Mouse (Mus musculus) neural tube, embryonic 14.5 days (tissue): ENCODE data around the gene Smyd5. TPM values are rescaled to one million over a fixed set of nuclear protein-coding genes. Genes with fewer than 3 reads are reported as not detected.

Experiments
- ATAC-seq: fragments of 200-750 bp; cut with Nextera tagmentation; 2 replicates; pipeline ENCODE4 v1.8.0; 2017; ENCODE audit warnings: low read depth, mild to moderate bottlenecking, moderate TSS enrichment, moderate library complexity
- H3K27ac ChIP-seq: fragments of 300-500 bp; sonication (generic); 2 replicates; pipeline ENCODE4 v1.5.1; 2014; ENCODE audit warnings: low read depth, mild to moderate bottlenecking, control low read depth, low read length, moderate library complexity, mixed read lengths
- H3K27me3 ChIP-seq: fragments of 300-500 bp; sonication (generic); 2 replicates; pipeline ENCODE4 v1.6.1; 2014; ENCODE audit warnings: low read length; ENCODE audit not compliant: control insufficient read depth, insufficient read depth
- H3K36me3 ChIP-seq: fragments of 300-500 bp; sonication (generic); 2 replicates; pipeline ENCODE4 v1.6.1; 2014; ENCODE audit warnings: low read length, mixed read lengths; ENCODE audit not compliant: control insufficient read depth, insufficient read depth
- H3K4me1 ChIP-seq: fragments of 300-500 bp; sonication (generic); 2 replicates; pipeline ENCODE4 v1.6.1; 2014; ENCODE audit warnings: low read length; ENCODE audit not compliant: control insufficient read depth, insufficient read depth
- H3K4me2 ChIP-seq: fragments of 300-500 bp; sonication (generic); 2 replicates; pipeline ENCODE4 v1.6.1; 2014; ENCODE audit warnings: mild to moderate bottlenecking, low read depth, low read length, control low read depth
- H3K4me3 ChIP-seq: fragments of 300-500 bp; sonication (generic); 2 replicates; pipeline ENCODE4 v1.5.1; 2014; ENCODE audit warnings: low read depth, low read length, control low read depth, mixed read lengths
- H3K9ac ChIP-seq: fragments of 300-500 bp; sonication (generic); replicated peaks from 2 replicates; pipeline ENCODE4 v1.6.1; 2014; ENCODE audit warnings: low read depth, mild to moderate bottlenecking, control low read depth, low read length, mixed read lengths
- H3K9me3 ChIP-seq: fragments of 300-500 bp; sonication (generic); 2 replicates; pipeline ENCODE4 v1.6.1; 2016; ENCODE audit warnings: low read length; ENCODE audit not compliant: control insufficient read depth
- WGBS: fragments of 180-500 bp; shearing (Covaris S2); extraction: QIAGEN DNeasy Blood & Tissue Kit; methylation state at CpG from one replicate; pipeline ENCODE4 v1.1.7; 2014; 5-methylcytosine and 5-hydroxymethylcytosine counted together
- polyA plus RNA-seq: library from polyadenylated mRNA; unstranded; fragments of >200 nt; fragmentation: Nextera tagmentation; extraction: Ambion mirVana; gene quantifications from 2 replicates; pipeline ENCODE4 v1.2.1, GENCODE M21; 2014

Smyd5 gene
- polyA plus RNA-seq = 58.8 and 67.0 TPM in 2 replicates

DNA sequence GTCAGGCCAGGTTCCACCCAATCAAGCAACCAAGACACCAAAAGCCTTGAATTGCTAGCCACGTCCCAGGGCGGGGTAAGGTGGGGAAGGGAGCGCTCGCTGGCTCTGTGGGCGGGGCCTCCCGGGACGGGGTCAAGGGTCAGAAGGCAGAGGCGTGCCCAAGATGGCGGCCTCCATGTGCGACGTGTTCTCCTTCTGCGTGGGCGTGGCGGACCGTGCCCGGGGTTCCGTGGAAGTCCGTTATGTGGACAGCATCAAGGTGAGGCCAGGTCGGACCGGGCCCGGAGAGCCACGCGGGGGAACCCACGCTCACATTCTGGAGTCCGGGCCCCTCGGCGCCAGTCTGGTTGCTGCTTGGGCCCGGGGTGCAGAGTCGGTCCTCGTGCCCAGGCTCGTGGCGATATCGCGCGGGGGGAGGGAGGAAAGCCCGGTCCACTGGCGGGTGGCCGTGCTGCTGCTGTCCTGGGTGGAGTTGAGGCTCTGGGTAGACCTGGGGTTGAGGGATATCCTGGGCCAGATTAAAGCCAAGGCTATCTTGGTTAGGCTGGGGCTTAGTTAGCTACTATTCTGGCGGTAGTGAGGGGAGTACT is at the start of gene Smyd5:
TSS of gene Smyd5 (plus strand) at position 148 of the 590 bp plus-strand sequence.
- WGBS = 0% methylated on average over 39 of the region's 39 CpGs
- ATAC-seq = peak; percentile 89
- H3K27me3 ChIP-seq = no peaks in the 10 kb centered on the region
- H3K4me1 ChIP-seq = peaks cover 6% of the 10 kb centered on the region; the same call in 1 of the 2 replicates
- H3K9ac ChIP-seq = peak within 1 kb of the TSS; percentile 55
- H3K4me2 ChIP-seq = peak within 1 kb of the TSS; percentile 86
- H3K36me3 ChIP-seq = no peaks in the 10 kb centered on the region
- no peaks in the 10 kb centered on the region for H3K9me3 ChIP-seq
- H3K27ac ChIP-seq = no peak within 1 kb of the TSS
- H3K4me3 ChIP-seq = peak within 1 kb of the TSS; percentile 54

DNA sequence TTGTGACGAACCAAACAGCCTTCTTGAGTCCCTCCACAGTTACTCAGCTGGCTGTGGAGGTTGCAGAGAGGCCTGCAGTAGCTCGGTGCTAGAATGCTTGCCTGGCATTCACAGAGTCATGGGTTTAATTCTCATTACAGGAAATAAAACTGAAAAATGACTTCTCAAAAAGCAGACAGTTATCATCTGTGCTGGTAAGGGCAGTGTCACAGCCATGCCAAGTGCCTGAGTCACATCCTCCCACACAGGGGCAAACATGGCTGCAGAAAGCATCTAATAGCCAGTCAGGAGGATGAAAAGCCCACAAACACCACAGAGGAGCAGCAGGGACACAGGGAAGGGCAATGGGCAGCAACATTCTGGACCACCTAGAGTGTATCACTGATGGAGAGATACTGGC is 49.0 kb upstream of the Smyd5 start:
- no peak overlapping the region for H3K9ac ChIP-seq
- H3K4me1 ChIP-seq = no peaks in the 10 kb centered on the region
- H3K27ac ChIP-seq = no peak overlapping the region
- no peak overlapping the region for H3K4me3 ChIP-seq
- no peak for ATAC-seq
- WGBS = 93% methylated on average over 2 of the region's 2 CpGs
- no peak overlapping the region for H3K4me2 ChIP-seq
- H3K9me3 ChIP-seq = no peaks in the 10 kb centered on the region
- H3K36me3 ChIP-seq = no peaks in the 10 kb centered on the region
- H3K27me3 ChIP-seq = no peaks in the 10 kb centered on the region

DNA sequence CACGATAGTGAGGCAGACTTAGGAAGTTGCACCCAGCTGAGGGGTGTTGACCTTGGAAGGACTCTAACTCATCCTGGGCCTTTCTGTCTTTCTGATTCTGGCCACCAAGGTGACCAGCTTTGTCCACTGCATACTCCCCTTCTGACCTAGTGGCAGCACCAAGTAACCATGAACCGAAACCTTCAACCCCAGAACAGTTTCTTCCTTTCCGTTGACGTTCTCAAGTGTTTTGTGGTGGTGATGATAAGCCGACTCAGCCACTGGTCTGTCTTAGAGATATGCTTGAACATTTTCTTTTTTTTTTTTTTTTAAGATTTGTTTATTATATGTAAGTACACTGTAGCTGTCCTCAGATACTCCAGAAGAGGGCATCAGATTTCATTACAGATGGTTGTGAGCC is 43.2 kb upstream of the Smyd5 start:
- ATAC-seq = no peak
- H3K36me3 ChIP-seq = no peaks in the 10 kb centered on the region
- H3K27ac ChIP-seq = no peak overlapping the region
- no peaks in the 10 kb centered on the region for H3K27me3 ChIP-seq
- no peaks in the 10 kb centered on the region for H3K9me3 ChIP-seq
- H3K4me2 ChIP-seq = no peak overlapping the region
- no peak overlapping the region for H3K9ac ChIP-seq
- WGBS = 85% methylated on average over 5 of the region's 5 CpGs
- no peaks in the 10 kb centered on the region for H3K4me1 ChIP-seq
- H3K4me3 ChIP-seq = no peak overlapping the region

DNA sequence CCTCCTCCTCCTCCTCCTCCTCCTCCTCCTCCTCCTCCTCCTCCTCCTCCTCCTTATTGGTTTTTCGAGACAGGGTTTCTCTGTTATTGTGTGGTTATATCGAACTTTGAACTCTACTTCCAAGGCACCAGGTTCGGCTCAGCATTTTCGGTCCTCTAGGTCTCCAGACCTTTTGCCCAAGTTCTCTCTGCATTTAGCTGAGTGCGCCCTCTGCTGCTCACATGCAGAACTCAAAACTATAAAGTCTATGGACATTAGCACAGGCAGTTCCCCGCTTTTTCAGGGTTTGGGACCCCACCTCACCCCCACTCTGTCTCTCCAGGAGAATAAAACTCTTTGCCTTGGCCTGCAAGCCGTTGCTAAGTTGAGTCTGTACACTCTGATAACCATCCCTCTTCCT is 40.0 kb upstream of the Smyd5 start:
- no peak overlapping the region for H3K27ac ChIP-seq
- WGBS = 27% methylated on average over 6 of the region's 7 CpGs
- ATAC-seq = no peak
- no peak overlapping the region for H3K4me2 ChIP-seq
- H3K36me3 ChIP-seq = no peaks in the 10 kb centered on the region
- no peak overlapping the region for H3K4me3 ChIP-seq
- no peak overlapping the region for H3K9ac ChIP-seq
- H3K4me1 ChIP-seq = no peaks in the 10 kb centered on the region
- H3K27me3 ChIP-seq = no peaks in the 10 kb centered on the region
- H3K9me3 ChIP-seq = no peaks in the 10 kb centered on the region

DNA sequence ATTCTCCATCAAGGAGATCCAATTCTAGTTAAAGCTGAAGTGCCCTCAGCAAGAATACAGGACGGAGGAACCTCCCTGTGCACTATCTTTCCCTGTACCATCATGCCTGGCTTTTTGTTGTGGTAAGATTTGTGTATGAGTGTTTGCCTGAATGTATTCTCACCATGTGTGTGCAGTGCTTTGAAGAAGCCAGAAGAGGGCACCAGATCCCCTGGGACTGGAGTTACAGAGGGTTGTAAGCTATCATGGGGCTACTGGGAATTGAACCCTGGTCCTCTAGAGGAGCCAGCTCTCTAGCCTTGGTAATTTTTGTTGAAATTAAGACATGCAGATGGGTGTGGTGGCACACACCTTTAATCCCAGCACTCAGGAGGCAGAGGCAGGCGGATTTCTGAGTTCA is 36.4 kb upstream of the Smyd5 start:
- H3K4me3 ChIP-seq = no peak overlapping the region
- WGBS = 81% methylated on average over 2 of the region's 2 CpGs
- H3K27me3 ChIP-seq = no peaks in the 10 kb centered on the region
- H3K9me3 ChIP-seq = no peaks in the 10 kb centered on the region
- H3K4me2 ChIP-seq = no peak overlapping the region
- H3K36me3 ChIP-seq = no peaks in the 10 kb centered on the region
- no peak overlapping the region for H3K27ac ChIP-seq
- no peaks in the 10 kb centered on the region for H3K4me1 ChIP-seq
- no peak overlapping the region for H3K9ac ChIP-seq
- no peak for ATAC-seq

DNA sequence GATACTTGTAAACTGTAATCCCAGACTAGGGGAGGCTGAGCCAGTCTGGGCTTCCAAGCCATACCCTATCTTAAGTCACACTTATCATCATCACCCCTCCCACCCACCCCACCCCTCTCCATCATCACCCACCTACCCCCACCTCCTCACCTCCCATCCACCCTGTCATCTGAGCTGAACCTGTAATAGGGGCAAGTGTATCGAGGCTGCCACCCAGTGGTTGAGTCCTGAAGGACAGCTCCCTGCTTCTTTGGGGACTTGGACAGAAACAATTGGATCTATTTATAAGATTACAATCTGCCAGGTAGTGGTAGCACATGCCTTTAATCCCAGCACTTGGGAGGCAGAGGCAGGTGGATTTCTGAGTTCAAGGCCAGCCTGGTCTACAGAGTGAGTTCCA is 34.6 kb upstream of the Smyd5 start:
- H3K9ac ChIP-seq = no peak overlapping the region
- no peaks in the 10 kb centered on the region for H3K27me3 ChIP-seq
- no peaks in the 10 kb centered on the region for H3K36me3 ChIP-seq
- H3K4me1 ChIP-seq = no peaks in the 10 kb centered on the region
- no peak overlapping the region for H3K27ac ChIP-seq
- WGBS = 50% methylated on average over 1 of the region's 1 CpGs
- H3K4me3 ChIP-seq = no peak overlapping the region
- H3K4me2 ChIP-seq = no peak overlapping the region
- no peak for ATAC-seq
- H3K9me3 ChIP-seq = no peaks in the 10 kb centered on the region

DNA sequence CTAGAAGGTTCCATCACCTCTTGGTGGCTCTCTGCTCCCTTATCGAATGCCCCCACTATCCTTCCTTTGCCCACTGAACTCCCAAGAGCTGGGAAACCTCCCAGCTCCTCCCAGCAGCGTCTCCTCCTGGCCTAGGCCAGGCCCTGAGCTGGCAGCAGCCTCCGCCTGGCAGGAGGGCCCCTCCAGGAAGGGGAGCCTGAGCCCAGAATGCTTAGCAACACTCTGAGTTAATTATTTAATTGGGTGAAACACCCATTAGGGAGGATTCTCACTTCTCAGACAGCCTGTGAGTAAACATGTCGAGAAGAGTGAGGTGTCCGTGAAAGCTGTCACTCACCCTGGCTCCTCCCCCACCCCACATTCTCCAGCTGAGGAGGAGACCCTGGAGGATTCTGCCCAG is 32.1 kb upstream of the Smyd5 start:
- Histone ChIP-seq H3K36me3 (no peaks in the 10 kb centered on the region), H3K27ac (no peak overlapping the region), H3K4me3 (no peak overlapping the region), H3K4me1 (no peaks in the 10 kb centered on the region), H3K4me2 (no peak overlapping the region), H3K9ac (no peak overlapping the region), H3K9me3 (no peaks in the 10 kb centered on the region), H3K27me3 (no peaks in the 10 kb centered on the region)
- no peak for ATAC-seq
- 23% methylated on average over 5 of the region's 5 CpGs for WGBS

DNA sequence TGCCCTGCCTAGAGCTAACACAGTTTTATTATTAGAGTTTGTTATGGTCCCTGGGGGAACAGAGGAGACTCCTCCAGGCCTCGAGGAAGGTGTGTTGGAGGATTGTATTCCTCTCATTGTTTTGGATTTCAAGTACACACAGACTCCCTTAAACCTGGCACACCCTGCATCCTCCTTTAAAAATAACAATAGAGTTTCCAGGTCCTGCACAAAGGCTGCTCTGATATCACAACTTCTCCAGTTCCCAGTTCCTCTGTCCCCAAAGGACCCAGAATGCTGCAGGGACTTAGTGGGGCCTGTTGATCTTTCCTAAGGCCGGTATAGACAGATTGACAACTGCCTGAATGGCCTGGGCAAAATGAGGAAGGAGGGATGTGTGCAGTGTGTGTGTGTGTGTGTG is 29.2 kb upstream of the Smyd5 start:
- no peak for ATAC-seq
- 50% methylated on average over 2 of the region's 2 CpGs for WGBS
- H3K9me3 ChIP-seq = no peaks in the 10 kb centered on the region
- H3K4me3 ChIP-seq = no peak overlapping the region
- no peaks in the 10 kb centered on the region for H3K27me3 ChIP-seq
- no peak overlapping the region for H3K27ac ChIP-seq
- H3K36me3 ChIP-seq = no peaks in the 10 kb centered on the region
- no peak overlapping the region for H3K9ac ChIP-seq
- no peak overlapping the region for H3K4me2 ChIP-seq
- H3K4me1 ChIP-seq = no peaks in the 10 kb centered on the region

DNA sequence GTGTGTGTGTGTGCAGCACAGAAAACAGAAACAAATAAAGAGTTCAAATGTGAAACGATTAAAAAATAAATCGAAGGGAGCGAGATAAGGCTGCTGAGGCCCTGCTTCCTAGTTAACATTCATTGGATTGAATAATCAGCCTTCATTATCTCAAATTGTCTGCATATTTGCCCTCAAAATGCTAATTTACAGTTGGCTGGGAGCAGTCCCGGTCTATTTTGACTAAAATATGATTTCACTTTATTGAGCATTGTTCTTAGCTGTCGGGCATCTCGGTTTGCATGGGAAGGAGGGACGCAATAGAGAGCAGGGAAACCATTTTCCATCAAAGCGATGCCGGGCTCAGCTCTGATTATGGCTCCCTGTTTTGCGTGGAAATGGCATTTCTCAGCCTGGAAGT is 28.8 kb upstream of the Smyd5 start:
- Histone ChIP-seq H3K4me3 (no peak overlapping the region), H3K4me1 (no peaks in the 10 kb centered on the region), H3K27ac (no peak overlapping the region), H3K27me3 (0 out of 2 replicates have a peak, but pooled peaks cover 3% of the 10 kb centered on the region), H3K36me3 (no peaks in the 10 kb centered on the region), H3K4me2 (no peak overlapping the region), H3K9ac (no peak overlapping the region), H3K9me3 (no peaks in the 10 kb centered on the region)
- no peak for ATAC-seq
- WGBS = 69% methylated on average over 10 of the region's 10 CpGs
